Mouse (Mus musculus) natural killer cell, adult 2 months (primary cell): ENCODE measurements around the gene Jmjd8.

Experiments used
- DNase-seq, 2 experiments: peaks; one replicate each; pipeline ENCODE4 v3.0.0; 2022; ENCODE audit warnings: low spot score in 2 of 2

Gene Jmjd8

DNA sequence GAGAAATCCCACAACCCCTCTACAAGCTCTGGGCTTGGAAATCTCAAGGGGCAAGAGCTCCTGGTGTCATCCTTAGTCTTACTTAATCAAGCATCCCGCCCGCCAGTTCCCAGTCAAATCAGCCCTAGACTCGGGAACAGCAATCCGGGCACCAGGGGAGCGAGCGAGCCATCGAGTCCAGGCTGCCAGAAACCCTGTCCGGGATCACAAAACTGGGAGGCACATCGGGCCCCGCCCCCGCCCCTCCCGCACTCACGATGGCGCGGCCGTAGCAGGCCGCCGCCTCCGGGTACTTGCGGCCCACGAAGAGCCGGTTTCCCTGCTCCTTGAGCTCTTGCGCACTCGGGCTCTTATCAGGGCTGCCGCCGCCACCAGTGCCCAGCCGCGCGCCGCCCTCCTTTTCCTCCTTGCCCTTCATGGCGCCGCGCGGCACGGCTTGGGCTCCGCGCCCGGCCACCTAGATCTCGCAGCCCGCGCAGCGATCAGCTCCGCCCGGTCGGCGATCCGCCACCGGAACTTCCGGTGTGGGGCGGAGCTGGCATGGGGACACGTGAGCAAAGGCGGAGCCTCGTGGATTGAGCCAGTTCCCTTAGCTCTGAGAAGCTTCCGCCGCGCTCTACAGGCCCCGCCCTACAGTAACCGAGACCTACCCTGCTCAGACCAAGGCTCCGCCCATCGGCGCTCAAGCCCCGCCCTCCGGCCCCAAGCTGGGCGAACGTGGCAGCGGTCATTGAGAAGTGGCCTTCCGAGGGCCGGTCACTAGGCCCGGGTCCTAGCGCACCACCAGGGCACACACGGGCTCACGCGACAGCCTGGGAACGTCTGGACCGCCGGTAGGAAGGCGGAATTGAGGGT, 4.0 kb downstream of the Jmjd8 start:
- DNase-seq = peak; percentile 98 to 99

DNA sequence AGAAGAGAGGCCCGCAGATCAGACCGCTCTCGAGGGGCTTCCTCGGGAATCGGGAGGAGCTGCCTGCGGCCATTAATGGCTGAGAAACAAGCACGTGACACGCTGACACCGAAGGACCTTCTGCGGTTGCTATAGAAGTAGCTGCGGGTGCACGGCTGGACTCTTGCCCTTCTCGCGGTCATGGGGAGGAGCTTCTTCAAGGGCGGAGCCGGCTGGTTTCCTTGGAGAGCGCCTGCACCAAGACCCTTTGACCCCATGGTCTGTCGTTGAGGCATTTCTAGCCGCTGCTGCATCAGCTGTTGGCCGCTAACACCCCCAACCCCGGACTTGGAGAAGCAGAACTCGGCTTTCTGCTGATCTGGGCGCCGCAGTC, 4.6 kb downstream of the Jmjd8 start, which contains the start of gene Stub1:
TSS of gene Stub1 (minus strand) at position 114 of the 373 bp plus-strand sequence.
- DNase-seq = no peak

GRCm38 (mm10) chr17:25833961-25834594, 5.4 kb downstream of the Jmjd8 start:
- no peak for DNase-seq

DNA sequence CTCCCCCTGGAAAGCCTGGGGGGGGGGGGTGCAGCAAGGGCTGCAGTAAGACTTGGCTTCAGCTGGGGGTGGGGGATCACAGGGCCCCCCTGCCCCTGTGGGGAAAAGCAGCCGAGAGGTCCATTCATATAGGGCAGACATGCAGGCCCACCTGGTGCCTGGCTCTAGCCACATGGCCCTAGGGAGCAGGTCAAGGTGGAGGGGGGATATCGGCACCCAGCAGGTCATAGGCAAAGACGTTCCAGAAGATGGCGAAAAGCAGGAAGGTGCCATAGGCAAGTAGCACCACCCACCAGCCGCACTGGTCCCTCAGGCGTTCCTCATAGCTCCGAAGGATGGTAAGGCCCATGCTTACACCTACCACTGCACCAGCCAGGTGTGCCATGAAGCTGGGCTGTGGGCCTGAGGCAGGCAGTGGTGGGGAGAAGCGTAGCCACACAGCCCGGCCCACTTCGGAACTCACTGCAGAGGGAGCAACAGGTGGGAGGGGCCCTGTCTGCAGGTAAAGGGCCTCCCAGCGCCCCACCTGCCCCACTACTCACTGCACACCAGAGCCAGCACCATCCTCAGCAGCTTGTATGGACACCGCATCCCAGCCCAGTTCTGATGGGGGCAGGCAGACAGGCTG, 6.0 kb downstream of the Jmjd8 start:
- no peak for DNase-seq

GRCm38 (mm10) chr17:25835301-25835700, 6.6 kb downstream of the Jmjd8 start:
- DNase-seq = no peak

DNA sequence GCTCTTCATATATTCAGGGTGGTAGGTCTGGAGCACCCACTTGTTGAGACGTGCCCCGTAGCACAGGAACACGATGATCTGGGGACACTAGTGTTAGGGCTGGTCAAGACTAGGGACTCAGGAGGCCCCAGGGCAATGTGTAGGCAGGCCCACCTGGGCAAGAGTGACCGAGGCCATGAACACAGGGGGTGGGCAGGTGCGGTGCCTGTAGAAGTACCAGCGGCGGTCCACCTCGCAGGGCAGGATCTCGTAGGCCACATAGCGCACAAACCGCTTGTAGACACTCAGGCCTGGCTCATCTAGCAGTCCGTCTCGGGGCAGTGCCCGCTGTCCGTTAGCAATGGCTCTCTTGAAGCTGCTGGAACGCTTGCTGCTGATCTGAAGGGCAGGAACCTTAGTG, 7.1 kb downstream of the Jmjd8 start:
- DNase-seq = no peak

DNA sequence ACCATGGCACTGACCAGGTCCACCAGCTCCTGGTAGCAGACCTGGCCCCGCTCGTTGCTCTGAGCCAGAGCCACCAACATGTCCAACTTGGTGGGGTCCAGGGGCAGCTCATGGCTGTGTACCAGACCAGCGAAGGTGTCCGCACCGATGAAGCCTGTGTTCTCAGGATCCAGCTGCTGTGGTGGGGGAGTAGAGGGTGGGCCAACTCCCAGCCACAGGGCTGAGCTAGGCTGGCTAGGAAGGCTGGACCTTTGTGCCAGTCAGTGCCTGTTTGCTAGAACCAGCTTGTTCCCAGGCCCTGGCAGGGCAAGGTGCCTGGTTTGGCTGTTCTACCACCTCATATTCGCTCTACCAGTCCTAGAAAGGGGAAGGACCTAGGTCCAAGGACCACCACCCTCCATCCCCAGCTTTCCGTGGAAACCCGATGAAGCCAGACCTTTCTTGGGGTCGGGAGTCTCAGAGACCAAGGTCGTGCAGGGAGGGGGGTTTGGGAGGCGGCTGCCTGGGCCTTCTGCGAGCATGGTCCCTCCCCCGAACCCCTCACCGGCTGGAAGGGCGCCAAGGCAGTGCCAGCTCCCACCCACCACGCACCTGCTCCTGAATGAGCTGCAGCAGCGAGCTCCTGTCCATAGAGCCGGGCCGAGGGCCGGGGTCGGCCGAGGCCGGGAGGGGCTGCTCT, 7.9 kb downstream of the Jmjd8 start:
- DNase-seq = no peak

DNA sequence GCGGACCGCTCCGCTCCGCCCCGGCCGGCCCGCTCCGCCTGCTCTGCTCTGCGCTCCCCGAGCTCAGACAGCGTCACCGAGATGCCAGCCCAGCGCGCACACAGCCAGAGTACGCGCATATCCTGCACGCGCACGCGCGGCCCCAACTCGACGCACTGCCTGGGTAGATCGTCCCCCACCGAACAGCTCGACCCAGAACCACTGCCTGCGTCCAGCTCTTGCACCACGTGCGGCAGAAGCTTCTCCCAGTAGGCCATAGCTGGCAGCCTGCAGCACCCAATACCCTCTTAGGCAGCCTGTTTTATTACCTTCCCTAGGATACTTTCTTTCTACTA, 8.4 kb downstream of the Jmjd8 start, which contains the start of gene Rhbdl1:
TSS of gene Rhbdl1 (minus strand) at position 220 of the 335 bp plus-strand sequence.
- peak; percentile 42 to 45 for DNase-seq

GRCm38 (mm10) chr17:25837533-25837932, 8.9 kb downstream of the Jmjd8 start:
- peak; percentile 38 to 60 for DNase-seq

DNA sequence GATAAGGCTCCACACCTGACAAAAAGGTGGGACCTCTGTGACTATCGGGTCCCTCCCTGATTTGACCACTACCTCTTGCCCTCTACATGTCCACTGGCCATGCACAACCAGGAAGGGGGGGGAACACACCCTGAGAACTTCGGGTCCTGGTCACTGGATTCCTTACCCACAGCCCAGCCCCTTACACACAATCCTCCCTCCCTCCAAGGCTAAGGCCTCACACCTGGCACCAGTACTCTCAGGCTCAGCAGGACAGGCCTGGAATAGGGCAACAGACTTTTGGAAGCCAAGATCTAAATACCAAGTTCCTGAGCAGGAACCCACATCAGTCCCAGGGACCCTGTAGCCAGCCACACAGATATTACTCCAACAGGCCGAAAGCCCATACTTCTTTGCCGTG, 10.2 kb downstream of the Jmjd8 start:
- no peak for DNase-seq

- no peak for DNase-seq
Measured at GRCm38 (mm10) chr17:25839455-25840235, 11.0 kb downstream of the Jmjd8 start.

- no peak for DNase-seq
Measured at GRCm38 (mm10) chr17:25840519-25840918, 11.9 kb downstream of the Jmjd8 start.

- no peak for DNase-seq
Measured at GRCm38 (mm10) chr17:25841117-25841880, 12.6 kb downstream of the Jmjd8 start, which contains the start of gene Gm20683. Gene Gm20683, minus strand, starts transcription at chr17:25841763.

GRCm38 (mm10) chr17:25842509-25842908, 13.8 kb downstream of the Jmjd8 start:
- DNase-seq = no peak

DNA sequence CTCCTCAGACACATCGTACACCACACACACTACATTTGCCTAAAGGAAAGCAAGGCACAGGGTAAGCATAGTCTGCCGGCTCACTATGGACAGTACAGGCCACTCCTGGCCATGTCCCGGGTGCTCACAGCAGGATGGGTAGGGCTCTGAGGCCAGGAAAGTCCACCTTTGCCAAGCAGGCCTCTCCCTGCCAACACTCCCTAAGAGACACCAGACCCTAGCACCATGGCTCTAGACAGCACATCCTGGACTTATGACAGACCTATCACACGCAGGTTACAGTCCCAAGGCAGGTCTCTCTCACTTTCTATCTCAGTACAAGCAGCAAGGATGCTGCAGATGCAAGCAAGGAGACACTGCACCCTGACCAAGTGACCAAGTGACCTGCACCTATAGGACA, 14.5 kb downstream of the Jmjd8 start:
- DNase-seq = no peak

DNA sequence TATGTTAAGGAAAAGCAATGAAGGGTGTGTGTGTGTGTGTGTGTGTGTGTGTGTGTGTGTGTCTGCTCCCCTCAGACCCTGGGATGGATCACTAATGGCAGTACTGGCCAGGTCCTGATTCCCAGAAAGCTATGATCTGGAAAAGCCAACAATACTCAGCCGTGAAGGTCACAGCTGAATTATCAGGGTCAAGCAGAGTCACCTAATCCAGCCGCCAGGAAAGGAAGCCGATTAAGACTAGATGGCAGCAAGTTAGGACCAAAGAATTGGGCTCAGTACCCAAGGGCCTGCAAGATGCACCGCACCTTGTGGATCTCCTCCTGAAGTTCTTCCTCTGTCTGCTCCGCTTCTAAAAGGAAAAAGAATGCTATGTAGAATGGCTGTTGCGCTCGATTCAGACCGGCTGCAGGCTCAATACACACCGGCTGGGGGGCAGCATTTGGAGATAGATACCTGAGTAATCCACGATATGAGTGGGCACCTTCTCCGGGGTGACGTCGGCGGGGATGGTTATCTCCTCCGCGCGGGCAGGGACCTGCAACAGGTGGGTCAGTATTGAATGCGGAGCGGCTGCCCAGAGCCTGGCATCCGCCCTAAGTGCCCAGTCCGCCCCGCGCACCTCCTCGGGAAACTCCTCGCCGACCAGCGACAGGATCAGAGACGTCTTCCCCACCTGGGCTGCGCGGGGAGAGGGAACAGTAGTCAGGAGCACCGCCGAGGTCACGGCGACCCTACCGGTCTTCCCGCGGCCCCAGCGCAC, 15.1 kb downstream of the Jmjd8 start:
- no peak for DNase-seq

DNA sequence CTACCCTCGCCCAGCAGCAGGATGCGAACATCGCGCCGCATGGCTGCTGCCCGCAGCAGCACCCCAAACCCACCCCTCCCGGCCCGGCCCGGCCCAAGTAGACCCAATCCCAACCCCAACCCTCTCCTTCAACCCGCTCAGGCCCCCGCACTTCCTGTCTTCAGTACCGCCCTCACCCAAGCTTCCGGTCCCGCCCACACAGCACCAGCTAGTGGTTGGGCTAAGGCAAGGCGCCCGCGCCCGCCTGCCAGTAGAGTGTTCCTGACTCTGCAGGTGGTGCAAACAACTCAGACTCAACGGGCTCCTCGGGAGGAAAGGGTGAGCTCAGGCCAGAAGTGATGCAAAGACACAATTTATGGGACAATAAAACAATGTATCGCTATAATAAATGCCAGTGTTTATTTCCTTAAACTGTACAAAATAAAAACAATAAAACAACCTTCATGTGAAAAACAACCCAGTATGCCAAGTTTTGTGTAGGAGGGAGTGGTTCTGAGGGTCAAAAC, 15.8 kb downstream of the Jmjd8 start, which contains the start of gene Rhot2:
TSS of gene Rhot2 (minus strand) at position 456 of the 506 bp plus-strand sequence.
- peak; percentile 90 to 92 for DNase-seq

GRCm38 (mm10) chr17:25860229-25860628, 31.6 kb downstream of the Jmjd8 start:
- DNase-seq = no peak
